Mouse (Mus musculus) left cerebral cortex, postnatal 10 days (tissue): ENCODE results near the gene 5730596B20Rik. TPM values are rescaled to one million over a fixed set of nuclear protein-coding genes. Genes with fewer than 3 reads are reported as not detected.

Source experiments
- DNase-seq, 2 experiments: peaks; one replicate each; pipeline ENCODE4 v3.0.0; 2021 to 2022; ENCODE audit warnings: low spot score in 2 of 2, mixed read lengths in 1 of 2; ENCODE audit errors: extremely low spot score in 1 of 2
- intact Hi-C: fragments of 180-260 bp; cut with DNase I; formaldehyde crosslinking; loops from one replicate; pipeline ENCODE4 v1.15.1; 2025
- microRNA-seq: library from miRNA; unstranded; fragments of <30 nt; microRNA quantifications from one replicate; pipeline ENCODE4 v1.2.0, GENCODE M21; 2022
- total RNA-seq, 2 experiments: library from RNA; stranded (reverse); gene quantifications; 2 replicates each; pipeline ENCODE4 v1.2.3; 2021

The 5730596B20Rik gene
- total RNA-seq, 2 experiments from 2014 or later = not detected

DNA sequence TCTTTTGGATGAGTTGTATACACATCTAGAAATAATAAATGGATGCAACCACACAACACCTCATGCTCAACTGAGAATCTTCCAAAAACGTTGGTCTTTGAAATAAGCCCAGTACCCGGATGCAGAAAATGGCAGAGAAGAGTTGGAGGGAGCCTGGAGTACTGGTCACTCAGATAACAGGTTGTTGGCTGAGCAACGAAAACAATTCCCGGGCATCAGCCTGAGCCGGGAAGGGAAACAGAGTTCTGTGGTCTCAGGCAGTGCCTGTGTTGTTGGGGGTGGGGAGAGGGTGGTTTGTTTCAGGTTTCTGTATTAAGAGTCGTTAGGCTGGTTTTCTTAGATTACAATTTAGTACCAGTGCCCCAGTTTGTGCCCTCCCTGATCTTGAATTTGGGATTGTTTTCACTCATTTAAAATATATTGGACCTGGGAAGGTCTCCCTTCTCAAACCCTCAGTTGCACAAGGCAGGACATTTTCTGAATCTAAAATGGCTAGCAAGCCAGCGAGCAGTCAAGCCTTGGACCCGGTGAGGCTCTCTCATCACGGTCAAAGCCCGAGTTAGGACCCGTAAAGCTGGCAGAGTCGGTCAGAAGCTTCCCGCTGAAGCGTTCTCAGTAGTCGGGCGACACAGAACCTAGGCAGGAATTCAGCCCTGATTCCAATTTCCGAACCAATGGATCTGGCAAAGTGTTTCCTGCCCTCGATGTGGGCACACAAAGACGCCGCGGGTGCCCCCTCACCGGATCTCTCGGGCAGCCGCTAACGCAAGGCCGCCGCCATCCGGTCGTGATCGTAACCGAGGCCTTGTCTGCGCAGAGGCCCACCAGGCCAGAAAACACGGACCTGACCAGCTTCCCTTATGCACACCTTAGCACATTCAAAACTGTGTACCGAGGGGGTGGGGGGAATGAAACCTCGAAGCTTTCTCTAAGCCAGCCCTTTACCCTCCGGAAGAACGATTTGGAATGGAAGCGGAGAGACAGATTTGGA lies 51.5 kb downstream of the 5730596B20Rik start:
- intact Hi-C loops = loop anchor here (10.0 kb wide), 1 partner anchor 1414 kb away; no protein-coding TSS in a partner anchor

DNA sequence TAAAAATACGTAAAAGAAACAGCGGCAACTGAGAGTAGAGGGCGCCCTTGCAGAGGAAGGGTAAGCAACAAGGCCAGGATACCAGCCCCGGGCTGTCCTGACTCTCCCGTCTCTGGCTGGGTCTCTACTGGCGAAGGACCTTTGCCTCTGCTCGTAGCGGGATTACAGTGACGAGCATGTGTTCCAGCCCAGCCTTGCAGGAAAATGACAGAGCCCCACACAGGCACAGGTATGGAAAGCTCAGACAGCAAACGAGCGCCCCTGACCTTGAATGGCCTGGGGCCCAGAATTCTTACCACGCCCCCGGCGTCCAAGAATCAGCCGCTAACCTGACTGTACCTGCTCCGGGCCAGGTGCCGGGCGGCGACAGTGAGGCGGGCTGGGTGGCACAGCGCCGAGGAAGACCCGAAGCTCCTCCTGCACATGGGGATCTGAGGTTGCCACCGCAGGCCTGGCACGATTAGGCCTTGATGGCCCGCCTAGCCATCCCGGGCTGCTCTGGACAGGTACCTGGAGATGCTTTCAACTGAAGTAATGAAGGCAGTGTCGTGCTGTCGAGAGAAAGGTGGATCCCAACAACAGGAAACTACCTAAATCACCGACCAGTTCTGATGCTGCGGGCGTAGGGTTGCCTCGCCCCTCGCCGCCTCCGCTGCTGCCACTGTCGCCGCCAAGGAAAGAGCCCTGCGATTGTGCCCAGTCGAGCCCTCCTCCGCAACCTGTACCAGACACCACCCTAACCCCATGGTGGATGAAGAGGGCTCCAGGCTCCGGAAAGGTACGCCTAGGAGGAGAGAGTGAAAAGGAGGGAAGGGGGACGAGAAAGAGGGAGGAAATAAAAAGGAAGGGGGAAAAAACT lies 52.5 kb downstream of the 5730596B20Rik start:
- intact Hi-C loops = loop anchor here (10.0 kb wide), 1 partner anchor 1415 kb away; no protein-coding TSS in a partner anchor

More for the DNA sequence above, 51.5 kb downstream of the 5730596B20Rik start:
- DNase-seq = peak in 1 of 2 experiments; percentile 17

More for the DNA sequence above, 52.5 kb downstream of the 5730596B20Rik start:
- peak in 1 of 2 experiments; percentile 20 for DNase-seq

Small RNA genes lying within 50 kb of the gene (microRNA-seq; reads per million reads assigned to microRNA genes)
- gene Mir196b = 2.3 reads per million

Other genes starting within 250 kb of the 5730596B20Rik start
- 1 to 10 TPM; 6.4 to 7.7 TPM for gene Skap2, start 164.9 kb upstream of the 5730596B20Rik start, total RNA-seq
- gene Hoxa1, start 19.2 kb upstream of the 5730596B20Rik start, total RNA-seq = not detected
- not detected for gene Hoxa2, start 12.7 kb upstream of the 5730596B20Rik start, total RNA-seq
- gene Hoxa4, start 14.3 kb downstream of the 5730596B20Rik start, total RNA-seq = not detected
- not detected for gene Hoxa5, start 27.1 kb downstream of the 5730596B20Rik start, total RNA-seq
- gene Hoxa6, start 31.2 kb downstream of the 5730596B20Rik start, total RNA-seq = not detected
- gene Hoxa3, start 35.8 kb downstream of the 5730596B20Rik start, total RNA-seq = not detected
- not detected for gene Gm28308, start 35.8 kb downstream of the 5730596B20Rik start, total RNA-seq
- not detected for gene Hoxa7, start 44.4 kb downstream of the 5730596B20Rik start, total RNA-seq
- not detected for gene Hoxa9, start 53.6 kb downstream of the 5730596B20Rik start, total RNA-seq
- not detected for gene Hoxa10, start 63.4 kb downstream of the 5730596B20Rik start, total RNA-seq
- gene Hoxa11, start 68.3 kb downstream of the 5730596B20Rik start, total RNA-seq = not detected
- gene Hoxa13, start 83.4 kb downstream of the 5730596B20Rik start, total RNA-seq = not detected
- not detected for gene Evx1, start 136.0 kb downstream of the 5730596B20Rik start, total RNA-seq